Comparison of ENCODE assay signal across 8 mouse cellular contexts in the genomic region with DNA sequence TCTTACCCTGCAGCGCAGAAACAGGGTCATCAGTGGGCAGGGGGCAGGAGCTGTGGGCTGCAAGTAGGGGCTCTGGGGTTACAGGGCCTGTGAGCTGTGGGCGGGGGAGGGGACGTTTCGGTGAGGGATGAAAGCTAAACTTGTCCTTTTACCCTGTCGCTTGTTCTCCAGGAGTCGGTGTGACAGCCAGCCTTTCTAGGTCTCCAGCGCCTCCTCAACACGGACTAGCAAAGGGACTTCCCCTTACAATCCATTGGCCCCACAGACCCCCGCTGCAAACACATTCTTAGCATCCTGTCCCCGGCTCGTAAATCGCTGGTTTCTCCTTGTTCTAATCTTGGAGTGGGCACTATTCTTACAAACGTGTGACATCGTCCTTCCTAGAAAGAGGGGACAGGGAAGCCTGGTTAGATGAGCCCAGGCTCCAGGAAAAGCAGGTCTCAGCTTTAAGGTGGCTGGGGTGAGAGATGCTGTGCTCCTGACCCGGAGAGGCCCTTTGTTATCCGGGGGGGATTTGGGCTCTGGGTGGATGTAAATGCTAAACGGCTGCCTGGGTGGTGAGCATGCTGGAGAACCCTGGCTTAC. TPM values are rescaled to one million over a fixed set of nuclear protein-coding genes. Genes with fewer than 3 reads are reported as not detected.
DNase-seq lines count a peak whose midpoint lies in the region; ATAC-seq and TF ChIP-seq lines count a peak whose summit lies in the region.

No protein-coding gene starts in this region.

- H3K27me3 ChIP-seq in heart, adult 2 months (ENCODE audit: control insufficient read depth, insufficient read depth, low read length), result no peaks in the 10 kb centered on the region
- H3K27me3 ChIP-seq in G1E (ENCODE audit: insufficient read depth, low read length), result no peaks in the 10 kb centered on the region
- H3K27me3 ChIP-seq in embryonic facial prominence, embryonic 11.5 days (ENCODE audit: control insufficient read depth, insufficient read depth, low read length), result no peaks in the 10 kb centered on the region
- H3K27me3 ChIP-seq in hindbrain, embryonic 13.5 days, result no peaks in the 10 kb centered on the region
- H3K27me3 ChIP-seq in liver, embryonic 16.5 days (ENCODE audit: control insufficient read depth, insufficient read depth, low read depth, low read length), result no peaks in the 10 kb centered on the region

- peak overlapping the region; percentile 44 for H3K4me2 ChIP-seq in embryonic facial prominence, embryonic 11.5 days (ENCODE audit: low read depth, low read length)
- H3K4me2 ChIP-seq in hindbrain, embryonic 13.5 days, result peak overlapping the region; percentile 48
- peak overlapping the region; percentile 69 for H3K4me2 ChIP-seq in liver, embryonic 16.5 days (ENCODE audit: low read depth, low read length)

- peak in 1 of 2 experiments; percentile 50 for DNase-seq in heart, adult 2 months
- DNase-seq in heart, adult 8-10 months (ENCODE audit: low spot score), result no peak
- DNase-seq in G1E (ENCODE audit: low spot score), result no peak
- DNase-seq in embryonic facial prominence, embryonic 11.5 days (ENCODE audit: low spot score), result peak; percentile 37
- peak; percentile 63 to 68 for DNase-seq in right cerebral cortex, postnatal 10 days (ENCODE audit: low spot score in 2 of 2)
- no peak for DNase-seq in urinary bladder, postnatal 36 days (ENCODE audit: low spot score in 2 of 2)

- ATAC-seq in G1E (ENCODE audit: extremely low read depth, insufficient number of reproducible peaks, low FRiP score, poor library complexity, severe bottlenecking), result no peak
- ATAC-seq in embryonic facial prominence, embryonic 11.5 days (replicated peaks; ENCODE audit: insufficient number of reproducible peaks, low FRiP score, low TSS enrichment, low read depth), result no peak
- ATAC-seq in hindbrain, embryonic 13.5 days (ENCODE audit: low FRiP score), result no peak
- ATAC-seq in liver, embryonic 16.5 days (ENCODE audit: low read depth), result no peak

- peaks cover 9% of the 10 kb centered on the region for H3K36me3 ChIP-seq in heart, adult 2 months (ENCODE audit: control insufficient read depth, insufficient read depth, low read length)
- H3K36me3 ChIP-seq in G1E (replicated peaks), result no peaks in the 10 kb centered on the region
- H3K36me3 ChIP-seq in embryonic facial prominence, embryonic 11.5 days (replicated peaks; ENCODE audit: control insufficient read depth, insufficient read depth, low read depth, low read length), result no peaks in the 10 kb centered on the region
- no peaks in the 10 kb centered on the region for H3K36me3 ChIP-seq in hindbrain, embryonic 13.5 days
- H3K36me3 ChIP-seq in liver, embryonic 16.5 days (ENCODE audit: control insufficient read depth, insufficient read depth), result no peaks in the 10 kb centered on the region

- H3K27ac ChIP-seq in heart, adult 2 months, result peak overlapping the region; percentile 99
- peak overlapping the region; percentile 77 for H3K27ac ChIP-seq in embryonic facial prominence, embryonic 11.5 days (replicated peaks; ENCODE audit: low read depth, low read length)
- peak overlapping the region; percentile 83 for H3K27ac ChIP-seq in hindbrain, embryonic 13.5 days
- H3K27ac ChIP-seq in liver, embryonic 16.5 days (ENCODE audit: low read length), result peak overlapping the region; percentile 79

- TF ChIP-seq EP300 in heart, adult 2 months (IDR thresholded peaks at IDR 0.05; ENCODE audit: insufficient read depth, low read depth, low read length), result no peak

- H3K9ac ChIP-seq in heart, adult 2 months (ENCODE audit: low read depth, low read length), result peak overlapping the region; percentile 64
- peak overlapping the region; percentile 63 for H3K9ac ChIP-seq in embryonic facial prominence, embryonic 11.5 days (replicated peaks; ENCODE audit: low read length)
- peak overlapping the region; percentile 51 for H3K9ac ChIP-seq in hindbrain, embryonic 13.5 days
- H3K9ac ChIP-seq in liver, embryonic 16.5 days (ENCODE audit: low read depth, low read length), result peak overlapping the region; percentile 11; the same call in 1 of the 2 replicates

- H3K9me3 ChIP-seq in G1E (replicated peaks), result no peaks in the 10 kb centered on the region
- no peaks in the 10 kb centered on the region for H3K9me3 ChIP-seq in embryonic facial prominence, embryonic 11.5 days (replicated peaks; ENCODE audit: control insufficient read depth, low read length)
- H3K9me3 ChIP-seq in hindbrain, embryonic 13.5 days, result no peaks in the 10 kb centered on the region
- no peaks in the 10 kb centered on the region for H3K9me3 ChIP-seq in liver, embryonic 16.5 days (replicated peaks; ENCODE audit: control insufficient read depth, low read length)

- TF ChIP-seq CTCF in heart, adult 2 months (IDR thresholded peaks at IDR 0.05), result no peak
- no peak for TF ChIP-seq CTCF in G1E (IDR thresholded peaks at IDR 0.05; ENCODE audit: low read depth, low read length)

- no peak for TF ChIP-seq POLR2A in heart, adult 2 months (IDR thresholded peaks at IDR 0.05; ENCODE audit: insufficient read depth, low read depth, low read length)

- intact Hi-C loops in heart, adult 2 months (cut with DNase I), result loop anchor here (1.0 kb wide), 1 partner anchor 7 kb away; the partner anchor contains the start of gene Nr1d1

- peaks cover 38% of the 10 kb centered on the region for H3K4me1 ChIP-seq in heart, adult 2 months (ENCODE audit: control insufficient read depth, insufficient read depth, low read length)
- peaks cover 60% of the 10 kb centered on the region for H3K4me1 ChIP-seq in G1E (ENCODE audit: insufficient read depth, low read depth, low read length)
- peaks cover 19% of the 10 kb centered on the region for H3K4me1 ChIP-seq in embryonic facial prominence, embryonic 11.5 days (ENCODE audit: control insufficient read depth, insufficient read depth, low read length)
- peaks cover 55% of the 10 kb centered on the region for H3K4me1 ChIP-seq in hindbrain, embryonic 13.5 days (replicated peaks)
- H3K4me1 ChIP-seq in liver, embryonic 16.5 days (ENCODE audit: control insufficient read depth, low read depth, low read length), result peaks cover 51% of the 10 kb centered on the region

- no peaks in the 10 kb centered on the region for H3K79me2 ChIP-seq in heart, adult 2 months (replicated peaks; ENCODE audit: control insufficient read depth, insufficient read depth, low read length)

- 6% methylated on average over 17 of the region's 17 CpGs for WGBS in heart, adult 2 months
- WGBS in embryonic facial prominence, embryonic 11.5 days, result 1% methylated on average over 17 of the region's 17 CpGs
- WGBS in hindbrain, embryonic 13.5 days, result 1% methylated on average over 17 of the region's 17 CpGs
- 9% methylated on average over 17 of the region's 17 CpGs for WGBS in liver, embryonic 16.5 days (ENCODE audit: insufficient replicate concordance)

- H3K4me3 ChIP-seq in heart, adult 2 months, result peak overlapping the region; percentile 30
- H3K4me3 ChIP-seq in G1E (ENCODE audit: low read depth, low read length), result peak overlapping the region; percentile 71
- no peak overlapping the region for H3K4me3 ChIP-seq in embryonic facial prominence, embryonic 11.5 days (ENCODE audit: low read depth, low read length)
- peak overlapping the region; percentile 8; the same call in 1 of the 2 replicates for H3K4me3 ChIP-seq in hindbrain, embryonic 13.5 days
- peak overlapping the region; percentile 64 for H3K4me3 ChIP-seq in liver, embryonic 16.5 days (ENCODE audit: low read depth, low read length)

RNA-seq across cellular contexts. Expression of gene Nr1d1, which starts 7.6 kb away (rescaled TPM):
- 100 to 1,000 TPM in 1 of 2 experiments, 10 to 100 TPM in 1; 35.5 to 111 TPM for total RNA-seq in heart, adult 2 months (2021)
- polyA plus RNA-seq in heart, adult 2 months (2012; rRNA removed), result 190 and 208 TPM in 2 replicates
- 100 to 1,000 TPM in 2 of 4 experiments, 10 to 100 TPM in 2; 81.4 to 121 (median 101) TPM for total RNA-seq in heart, adult 8-10 months (2022)
- 0.75 and 3.1 TPM in 2 replicates for total RNA-seq in G1E (2014; fragmentation: Nextera tagmentation)
- 0.93 TPM in 2 replicates for total RNA-seq in G1E (2017)
- polyA plus RNA-seq in G1E (2012), result 2.3 TPM in 2 replicates
- 0.69 and 1.2 TPM in 2 replicates for polyA plus RNA-seq in embryonic facial prominence, embryonic 11.5 days (2014; fragmentation: Nextera tagmentation; extraction: Ambion mirVana)
- 1.9 and 2.4 TPM in 2 replicates for polyA plus RNA-seq in hindbrain, embryonic 13.5 days (2015; fragmentation: Nextera tagmentation; extraction: Ambion mirVana)
- 0.65 and 0.66 TPM in 2 replicates for polyA plus RNA-seq in liver, embryonic 16.5 days (2015; fragmentation: Nextera tagmentation; extraction: Ambion mirVana)

RNA-seq across cellular contexts. Expression of gene Msl1, which starts 12.6 kb away (rescaled TPM):
- total RNA-seq in heart, adult 2 months (2021), result 10 to 100 TPM; 68.9 to 75.3 TPM
- 21.9 and 44.4 TPM in 2 replicates for polyA plus RNA-seq in heart, adult 2 months (2012; rRNA removed)
- 10 to 100 TPM; 72.1 to 84.3 (median 78.7) TPM for total RNA-seq in heart, adult 8-10 months (2022)
- total RNA-seq in G1E (2014; fragmentation: Nextera tagmentation) (38.0 and 52.2 TPM in 2 replicates), G1E (2017) (39.4 and 45.6 TPM in 2 replicates)
- 36.5 and 44.9 TPM in 2 replicates for polyA plus RNA-seq in G1E (2012)
- 20.2 and 22.0 TPM in 2 replicates for polyA plus RNA-seq in embryonic facial prominence, embryonic 11.5 days (2014; fragmentation: Nextera tagmentation; extraction: Ambion mirVana)
- 31.5 and 33.0 TPM in 2 replicates for polyA plus RNA-seq in hindbrain, embryonic 13.5 days (2015; fragmentation: Nextera tagmentation; extraction: Ambion mirVana)
- polyA plus RNA-seq in liver, embryonic 16.5 days (2015; fragmentation: Nextera tagmentation; extraction: Ambion mirVana), result 4.9 and 5.3 TPM in 2 replicates

RNA-seq across cellular contexts. Expression of gene Casc3, which starts 22.0 kb away (rescaled TPM):
- total RNA-seq in heart, adult 2 months (2021), result 10 to 100 TPM; 18.7 to 20.7 TPM
- 17.5 and 25.2 TPM in 2 replicates for polyA plus RNA-seq in heart, adult 2 months (2012; rRNA removed)
- total RNA-seq in heart, adult 8-10 months (2022), result 10 to 100 TPM; 16.0 to 20.9 (median 17.8) TPM
- total RNA-seq in G1E (2014; fragmentation: Nextera tagmentation) (51.8 and 64.6 TPM in 2 replicates), G1E (2017) (13.9 and 17.8 TPM in 2 replicates)
- polyA plus RNA-seq in G1E (2012), result 37.4 and 42.7 TPM in 2 replicates
- 41.9 and 44.3 TPM in 2 replicates for polyA plus RNA-seq in embryonic facial prominence, embryonic 11.5 days (2014; fragmentation: Nextera tagmentation; extraction: Ambion mirVana)
- polyA plus RNA-seq in hindbrain, embryonic 13.5 days (2015; fragmentation: Nextera tagmentation; extraction: Ambion mirVana), result 48.7 and 50.2 TPM in 2 replicates
- polyA plus RNA-seq in liver, embryonic 16.5 days (2015; fragmentation: Nextera tagmentation; extraction: Ambion mirVana), result 11.6 and 13.6 TPM in 2 replicates

RNA-seq across cellular contexts. Expression of gene Thra, which starts 42.3 kb away (rescaled TPM):
- total RNA-seq in heart, adult 2 months (2021), result 100 to 1,000 TPM; 103 to 105 TPM
- 89.4 and 104 TPM in 2 replicates for polyA plus RNA-seq in heart, adult 2 months (2012; rRNA removed)
- total RNA-seq in heart, adult 8-10 months (2022), result 10 to 100 TPM; 92.5 to 98.4 (median 95.1) TPM
- total RNA-seq in G1E (2014; fragmentation: Nextera tagmentation) (58.0 and 68.0 TPM in 2 replicates), G1E (2017) (20.1 and 20.3 TPM in 2 replicates)
- polyA plus RNA-seq in G1E (2012), result 32.3 and 33.1 TPM in 2 replicates
- 19.7 and 20.3 TPM in 2 replicates for polyA plus RNA-seq in embryonic facial prominence, embryonic 11.5 days (2014; fragmentation: Nextera tagmentation; extraction: Ambion mirVana)
- polyA plus RNA-seq in hindbrain, embryonic 13.5 days (2015; fragmentation: Nextera tagmentation; extraction: Ambion mirVana), result 117 and 122 TPM in 2 replicates
- 6.5 and 7.7 TPM in 2 replicates for polyA plus RNA-seq in liver, embryonic 16.5 days (2015; fragmentation: Nextera tagmentation; extraction: Ambion mirVana)

RNA-seq across cellular contexts. Expression of gene Med24, which starts 53.5 kb away (rescaled TPM):
- total RNA-seq in heart, adult 2 months (2021), result 10 to 100 TPM; 41.6 to 48.1 TPM
- 54.5 and 65.2 TPM in 2 replicates for polyA plus RNA-seq in heart, adult 2 months (2012; rRNA removed)
- 10 to 100 TPM; 44.4 to 49.9 (median 46.8) TPM for total RNA-seq in heart, adult 8-10 months (2022)
- total RNA-seq in G1E (2014; fragmentation: Nextera tagmentation) (55.8 and 95.6 TPM in 2 replicates), G1E (2017) (37.8 and 39.7 TPM in 2 replicates)
- polyA plus RNA-seq in G1E (2012), result 83.8 and 109 TPM in 2 replicates
- 54.8 and 55.1 TPM in 2 replicates for polyA plus RNA-seq in embryonic facial prominence, embryonic 11.5 days (2014; fragmentation: Nextera tagmentation; extraction: Ambion mirVana)
- 72.4 and 75.2 TPM in 2 replicates for polyA plus RNA-seq in hindbrain, embryonic 13.5 days (2015; fragmentation: Nextera tagmentation; extraction: Ambion mirVana)
- polyA plus RNA-seq in liver, embryonic 16.5 days (2015; fragmentation: Nextera tagmentation; extraction: Ambion mirVana), result 22.8 and 23.8 TPM in 2 replicates

Comparison
In these comparisons a context has a peak if more than half of its experiments do, and no peak if none do; other contexts are left out.
1. DNase-seq: peak in embryonic facial prominence, embryonic 11.5 days (single experiment) and right cerebral cortex, postnatal 10 days (2 of 2); none in heart, adult 8-10 months (single experiment), G1E (single experiment) and urinary bladder, postnatal 36 days (0 of 2).
2. H3K9ac ChIP-seq: peak in every context shown above with its lines; median percentile 64 in heart, adult 2 months; 63 in embryonic facial prominence, embryonic 11.5 days; 51 in hindbrain, embryonic 13.5 days; 11 in liver, embryonic 16.5 days.
3. RNA of gene Nr1d1, which starts 7.6 kb away (polyA plus RNA-seq): 190 to 208 TPM in heart, adult 2 months; 2.3 TPM in G1E, 1.9 to 2.4 TPM in hindbrain, embryonic 13.5 days, 0.69 to 1.2 TPM in embryonic facial prominence, embryonic 11.5 days and 0.65 to 0.66 TPM in liver, embryonic 16.5 days; every median in the first group is over 10 times any median in the second.
4. Peak in every context shown above with its lines, with median percentiles within 50 percentile points of each other: H3K27ac ChIP-seq and H3K4me2 ChIP-seq.